Mouse (Mus musculus) CH12.LX (cell line): ENCODE results near the gene Tas1r3. TPM values are rescaled to one million over a fixed set of nuclear protein-coding genes. Genes with fewer than 3 reads are reported as not detected.

Experiments used
- DNase-seq: peaks from one replicate; pipeline ENCODE4 v3.0.0-alpha.2; 2013; ENCODE audit errors: extremely low read depth
- H3K27ac ChIP-seq: 2 replicates; pipeline ENCODE4 v1.5.1; 2012; ENCODE audit warnings: low read depth, mild to moderate bottlenecking, control low read depth, moderate library complexity; ENCODE audit not compliant: insufficient read depth
- H3K27me3 ChIP-seq: replicated peaks from 2 replicates; pipeline ENCODE3; 2012; ENCODE audit warnings: inconsistent platforms
- H3K36me3 ChIP-seq, 2 experiments: replicated peaks in 1 of 2; 2 replicates each; pipeline versions ENCODE3 to v1.6.1; 2012; ENCODE audit warnings: inconsistent platforms in 1 of 2, low read length in 1 of 2, mild to moderate bottlenecking in 1 of 2, mixed read lengths in 1 of 2, moderate library complexity in 1 of 2; ENCODE audit not compliant: control insufficient read depth in 1 of 2, insufficient read depth in 1 of 2
- H3K4me1 ChIP-seq, 2 experiments: 2 replicates each; pipeline ENCODE4 v1.6.1; 2012; ENCODE audit warnings: inconsistent platforms in 1 of 2, moderate library complexity in 1 of 2; ENCODE audit not compliant: insufficient read depth in 2 of 2, control insufficient read depth in 1 of 2
- H3K4me2 ChIP-seq: 2 replicates; pipeline ENCODE4 v1.6.1; 2012; ENCODE audit warnings: low read depth, mild to moderate bottlenecking, control low read depth; ENCODE audit not compliant: poor library complexity, insufficient read depth, severe bottlenecking
- H3K4me3 ChIP-seq, 3 experiments: fragments of 150-350 bp in 1 of 3; sonication (generic) in 1 of 3; replicated peaks in 1 of 3; 2 replicates each; pipeline versions ENCODE3 to v1.5.1; 2011 to 2012; ENCODE audit warnings: low read depth in 2 of 3, low read length in 2 of 3, mild to moderate bottlenecking in 2 of 3, moderate library complexity in 2 of 3, control low read depth in 1 of 3, improper control_type of control experiment in 1 of 3, inconsistent platforms in 1 of 3, mixed read lengths in 1 of 3; ENCODE audit not compliant: poor library complexity in 1 of 3
- H3K79me2 ChIP-seq: replicated peaks from 2 replicates; pipeline ENCODE4 v1.6.1; 2012; ENCODE audit warnings: mild to moderate bottlenecking, moderate library complexity; ENCODE audit not compliant: control insufficient read depth, poor library complexity, insufficient read depth, severe bottlenecking; ENCODE audit errors: extremely low read depth
- H3K9ac ChIP-seq: 2 replicates; pipeline ENCODE4 v1.6.1; 2012; ENCODE audit warnings: low read depth, mild to moderate bottlenecking, control low read depth, moderate library complexity; ENCODE audit not compliant: insufficient read depth
- H3K9me3 ChIP-seq: replicated peaks from 2 replicates; pipeline ENCODE3; 2012; ENCODE audit warnings: low read length, inconsistent platforms, mixed read lengths
- BHLHE40 ChIP-seq: IDR thresholded peaks from 2 replicates; pipeline ENCODE4 v1.6.1; 2011; ENCODE audit warnings: mild to moderate bottlenecking, low read depth, low read length, improper control_type of control experiment
- CHD2 ChIP-seq: IDR thresholded peaks from 2 replicates; pipeline ENCODE4 v1.6.1; 2011; ENCODE audit warnings: low read length, improper control_type of control experiment
- E2F4 ChIP-seq: IDR thresholded peaks from 2 replicates; pipeline ENCODE4 v1.6.1; 2011; ENCODE audit warnings: low read depth, low read length, improper control_type of control experiment; ENCODE audit not compliant: insufficient replicate concordance
- ELF1 ChIP-seq: IDR thresholded peaks from 2 replicates; pipeline ENCODE4 v1.6.1; 2014; ENCODE audit warnings: low read depth, mild to moderate bottlenecking, inconsistent platforms, low read length, improper control_type of control experiment
- EP300 ChIP-seq: IDR thresholded peaks from 2 replicates; pipeline ENCODE4 v1.6.1; 2011; ENCODE audit warnings: low read length, improper control_type of control experiment
- ETS1 ChIP-seq: conservative IDR thresholded peaks from 2 replicates; pipeline ENCODE4 v1.6.1; 2012; ENCODE audit warnings: low read depth, mild to moderate bottlenecking, inconsistent platforms, low read length, improper control_type of control experiment, moderate library complexity
- HCFC1 ChIP-seq: IDR thresholded peaks from 2 replicates; pipeline ENCODE4 v1.6.1; 2012; ENCODE audit warnings: low read depth, mild to moderate bottlenecking, inconsistent platforms, low read length, improper control_type of control experiment
- IRF4 ChIP-seq: IDR thresholded peaks from 2 replicates; pipeline ENCODE4 v1.6.1; 2014; ENCODE audit warnings: low read depth, mild to moderate bottlenecking, inconsistent platforms, low read length, improper control_type of control experiment
- JUN ChIP-seq: IDR thresholded peaks from 2 replicates; pipeline ENCODE4 v1.6.1; 2011; ENCODE audit warnings: low read depth, mild to moderate bottlenecking, low read length, improper control_type of control experiment, moderate library complexity; ENCODE audit not compliant: insufficient read depth
- JUND ChIP-seq: conservative IDR thresholded peaks from 2 replicates; pipeline ENCODE4 v1.6.1; 2011; ENCODE audit warnings: low read depth, low read length, improper control_type of control experiment
- KAT2A ChIP-seq: IDR thresholded peaks from 2 replicates; pipeline ENCODE4 v1.6.1; 2012; ENCODE audit warnings: low read length, improper control_type of control experiment, inconsistent platforms; ENCODE audit not compliant: insufficient replicate concordance
- MAFK ChIP-seq: IDR thresholded peaks from 2 replicates; pipeline ENCODE4 v1.6.1; 2011; ENCODE audit warnings: low read length, improper control_type of control experiment; ENCODE audit not compliant: insufficient replicate concordance
- MAZ ChIP-seq: IDR thresholded peaks from 2 replicates; pipeline ENCODE4 v1.6.1; 2012; ENCODE audit warnings: low read depth, mild to moderate bottlenecking, inconsistent platforms, low read length, improper control_type of control experiment, moderate library complexity
- MEF2A ChIP-seq: IDR thresholded peaks from 2 replicates; pipeline ENCODE4 v1.6.1; 2014; ENCODE audit warnings: low read depth, mild to moderate bottlenecking, inconsistent platforms, low read length, improper control_type of control experiment, borderline replicate concordance
- MXI1 ChIP-seq: IDR thresholded peaks from 2 replicates; pipeline ENCODE4 v1.6.1; 2011; ENCODE audit warnings: mild to moderate bottlenecking, low read depth, low read length, improper control_type of control experiment
- MYC ChIP-seq: IDR thresholded peaks from 2 replicates; pipeline ENCODE4 v1.6.1; 2011; ENCODE audit warnings: low read depth, mild to moderate bottlenecking, improper control_type of control experiment, low read length
- NELFE ChIP-seq: IDR thresholded peaks from 2 replicates; pipeline ENCODE4 v1.6.1; 2011; ENCODE audit warnings: low read depth, low read length, improper control_type of control experiment
- PAX5 ChIP-seq: IDR thresholded peaks from 2 replicates; pipeline ENCODE4 v1.6.1; 2012; ENCODE audit warnings: low read length, inconsistent platforms, mixed read lengths
- POLR2AphosphoS2 ChIP-seq: IDR thresholded peaks from 2 replicates; pipeline ENCODE4 v1.6.1; 2011; ENCODE audit warnings: low read depth, low read length, improper control_type of control experiment
- RAD21 ChIP-seq: IDR thresholded peaks from 2 replicates; pipeline ENCODE4 v1.6.1; 2011; ENCODE audit warnings: low read depth, mild to moderate bottlenecking, low read length, improper control_type of control experiment, moderate library complexity
- RCOR1 ChIP-seq: conservative IDR thresholded peaks from 2 replicates; pipeline ENCODE4 v1.6.1; 2012; ENCODE audit warnings: low read depth, mild to moderate bottlenecking, inconsistent platforms, low read length, improper control_type of control experiment
- SIN3A ChIP-seq: IDR thresholded peaks from 2 replicates; pipeline ENCODE4 v1.6.1; 2012; ENCODE audit warnings: low read length, improper control_type of control experiment, inconsistent platforms
- SMC3 ChIP-seq: IDR thresholded peaks from 2 replicates; pipeline ENCODE4 v1.6.1; 2011; ENCODE audit warnings: low read depth, low read length, improper control_type of control experiment
- TBP ChIP-seq: conservative IDR thresholded peaks from 2 replicates; pipeline ENCODE4 v1.6.1; 2011; ENCODE audit warnings: low read depth, low read length, improper control_type of control experiment
- TCF12 ChIP-seq: IDR thresholded peaks from 2 replicates; pipeline ENCODE4 v1.6.1; 2014; ENCODE audit warnings: low read depth, mild to moderate bottlenecking, inconsistent platforms, low read length, improper control_type of control experiment
- USF1 ChIP-seq: IDR thresholded peaks from 2 replicates; pipeline ENCODE4 v1.6.1; 2014; ENCODE audit warnings: low read depth, mild to moderate bottlenecking, inconsistent platforms, low read length, improper control_type of control experiment
- USF2 ChIP-seq: conservative IDR thresholded peaks from 2 replicates; pipeline ENCODE4 v1.6.1; 2011; ENCODE audit warnings: low read depth, low read length, improper control_type of control experiment
- ZKSCAN1 ChIP-seq: IDR thresholded peaks from 2 replicates; pipeline ENCODE4 v1.6.1; 2012; ENCODE audit warnings: low read depth, inconsistent platforms, low read length, improper control_type of control experiment, borderline replicate concordance
- ZMIZ1 ChIP-seq: IDR thresholded peaks from 2 replicates; pipeline ENCODE4 v1.6.1; 2012; ENCODE audit warnings: low read depth, mild to moderate bottlenecking, inconsistent platforms, low read length, improper control_type of control experiment
- ZNF384 ChIP-seq: IDR thresholded peaks from 2 replicates; pipeline ENCODE4 v1.6.1; 2012; ENCODE audit warnings: low read depth, low read length, improper control_type of control experiment, inconsistent platforms
- dilution Hi-C: fragments of 300-500 bp; cut with MboI; formaldehyde crosslinking; loops from 2 replicates; pipeline ENCODE4 v1.14.3; 2020; ENCODE audit warnings: low sequenced_read_pairs; ENCODE audit not compliant: extremely low pct_unique_long_range_greater_than_20kb, extremely low pct_ligation_motif_present
- in situ Hi-C: fragments of 300-500 bp; cut with MboI; formaldehyde crosslinking; loops from 3 replicates; pipeline ENCODE4 v1.14.3; 2019; ENCODE audit warnings: low sequenced_read_pairs, low pct_ligation_motif_present, low pct_unique_long_range_greater_than_20kb, mixed read lengths
- polyA plus RNA-seq: library from polyadenylated mRNA; unstranded; fragments of >175 nt; gene quantifications from 2 replicates; pipeline ENCODE4 v1.2.1, GENCODE M21; 2012; ENCODE audit warnings: low read depth; ENCODE audit not compliant: insufficient read length
- total RNA-seq, 2 experiments: library from RNA; depleted of rRNA; stranded (reverse); fragments of 300-350 nt in 1 of 2; fragments of >200 nt in 1 of 2; gene quantifications; 2 replicates each; pipeline ENCODE4 v1.2.3; 2012 to 2014

Tas1r3 gene
- total and polyA plus RNA-seq, 3 experiments = 0.15 to 0.89 (median 0.47) TPM

DNA sequence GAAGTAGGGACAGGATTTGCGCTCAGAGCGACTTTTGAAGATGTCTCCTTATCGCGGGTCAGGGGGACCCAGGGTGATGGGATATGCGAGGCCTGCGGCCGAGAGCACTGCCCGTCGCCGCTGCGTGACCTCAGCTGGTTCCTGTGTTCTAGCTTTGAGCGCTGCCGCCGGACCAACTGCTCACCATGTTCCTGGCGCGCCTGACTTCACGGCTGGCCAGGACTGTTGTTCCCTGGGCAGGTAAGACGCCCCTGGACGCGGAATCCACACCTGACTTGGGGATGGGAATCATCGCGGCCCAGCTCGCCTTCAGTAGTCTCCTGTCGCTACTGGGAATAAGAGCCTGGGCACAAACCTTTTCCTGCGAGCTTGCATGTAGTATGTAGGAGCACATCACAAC is 31.3 kb downstream of the Tas1r3 start:
- H3K9me3 ChIP-seq = no peaks in the 10 kb centered on the region
- no peak for DNase-seq
- no peaks in the 10 kb centered on the region for H3K27me3 ChIP-seq
- H3K79me2 ChIP-seq = peaks cover 20% of the 10 kb centered on the region
- dilution Hi-C loops (no loop called here), in situ Hi-C loops (loop anchor here (10.0 kb wide), 1 partner anchor 113 kb away; the partner anchor contains the start of gene Ube2j2)
- H3K4me1 ChIP-seq = peaks cover 7 to 29% of the 10 kb centered on the region in 2 experiments
- H3K36me3 ChIP-seq = peaks cover 9 to 50% of the 10 kb centered on the region in 2 experiments
- H3K4me2 ChIP-seq = peak overlapping the region; percentile 52; the same call in 1 of the 2 replicates
- TF ChIP-seq E2F4 (no peak), MAFK (no peak), USF1 (no peak), MYC (no peak), IRF4 (no peak), SIN3A (no peak), TCF12 (no peak), EP300 (no peak), CHD2 (no peak), MAZ (no peak), MEF2A (no peak), JUND (no peak), ZNF384 (no peak), ZKSCAN1 (no peak)
- H3K4me3 ChIP-seq = peak overlapping the region; percentile 80 to 90 (median 88)
- peak overlapping the region; percentile 83 for H3K9ac ChIP-seq
- H3K27ac ChIP-seq = peak overlapping the region; percentile 48

DNA sequence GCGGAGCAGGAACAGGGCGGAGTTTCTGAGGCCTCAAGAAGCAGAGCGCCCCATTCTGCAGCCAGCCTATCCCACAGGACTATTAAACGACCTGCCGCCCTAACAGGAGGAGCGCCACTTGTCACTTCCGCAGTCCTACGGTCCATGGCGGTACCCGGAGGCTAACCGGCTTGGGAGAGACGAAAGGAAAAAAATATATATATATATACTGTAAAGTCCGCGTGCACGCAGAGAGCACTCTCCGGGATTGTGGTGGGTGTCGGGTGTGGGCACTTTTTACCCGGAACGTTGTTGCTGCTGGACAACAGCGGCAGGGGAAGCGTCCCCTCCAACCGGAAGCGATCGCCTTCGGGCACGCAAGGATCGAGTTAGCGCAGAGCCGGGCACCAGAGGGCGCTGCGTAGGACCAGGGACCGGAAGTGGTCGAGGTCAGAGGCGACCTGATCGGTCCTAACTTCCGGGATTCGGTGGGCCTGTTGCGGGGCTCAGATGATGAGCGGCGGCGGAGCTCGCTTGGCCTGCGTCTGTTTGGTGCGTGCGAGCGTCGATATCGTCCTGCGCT is 31.9 kb downstream of the Tas1r3 start, which contains the start of gene Aurkaip1:
Gene Aurkaip1 (plus strand): TSS at position 68 of the 562 bp plus-strand sequence.
- H3K79me2 ChIP-seq = peaks cover 20% of the 10 kb centered on the region
- dilution Hi-C loops = no loop called here
- H3K4me3 ChIP-seq = peak within 1 kb of the TSS; percentile 80 to 90 (median 88)
- DNase-seq = peak; percentile 96
- peak within 1 kb of the TSS; percentile 52 for H3K4me2 ChIP-seq
- in situ Hi-C loops = loop anchor here (10.0 kb wide), 1 partner anchor 114 kb away; the partner anchor contains the start of gene Ube2j2
- H3K27me3 ChIP-seq = no peaks in the 10 kb centered on the region
- peak within 1 kb of the TSS; percentile 48 for H3K27ac ChIP-seq
- peaks cover 7 to 29% of the 10 kb centered on the region in 2 experiments for H3K4me1 ChIP-seq
- H3K9ac ChIP-seq = peak within 1 kb of the TSS; percentile 83
- no peaks in the 10 kb centered on the region for H3K9me3 ChIP-seq
- peaks cover 9 to 56% of the 10 kb centered on the region in 2 experiments for H3K36me3 ChIP-seq
- TF ChIP-seq MAFK (no peak), PAX5 (no peak), IRF4 (peak; percentile 89), RCOR1 (peak; percentile 72; the same call in 1 of the 2 replicates), ELF1 (peak; percentile 96), HCFC1 (peak; percentile 95), USF2 (no peak), SMC3 (peak; percentile 66), NELFE (peak; percentile 87; the same call in 1 of the 2 replicates), BHLHE40 (peak; percentile 67; the same call in 1 of the 2 replicates), ZKSCAN1 (no peak), MXI1 (peak; percentile 88), MYC (peak; percentile 70), POLR2AphosphoS2 (peak; percentile 90), RAD21 (peak; percentile 2), SIN3A (peak; percentile 98), ZNF384 (peak; percentile 51; the same call in 1 of the 2 replicates), MAZ (peak; percentile 71), ETS1 (peak; percentile 23; the same call in 1 of the 2 replicates), TCF12 (peak; percentile 95), TBP (peak; percentile 55; the same call in 1 of the 2 replicates), JUN (no peak), ZMIZ1 (peak; percentile 88), KAT2A (peak; percentile 89; the same call in 1 of the 2 replicates), CHD2 (peak; percentile 81), MEF2A (peak; percentile 86)
